Mouse (Mus musculus): ENCODE measurements around the gene 4930583I09Rik.

The 4930583I09Rik gene

DNA sequence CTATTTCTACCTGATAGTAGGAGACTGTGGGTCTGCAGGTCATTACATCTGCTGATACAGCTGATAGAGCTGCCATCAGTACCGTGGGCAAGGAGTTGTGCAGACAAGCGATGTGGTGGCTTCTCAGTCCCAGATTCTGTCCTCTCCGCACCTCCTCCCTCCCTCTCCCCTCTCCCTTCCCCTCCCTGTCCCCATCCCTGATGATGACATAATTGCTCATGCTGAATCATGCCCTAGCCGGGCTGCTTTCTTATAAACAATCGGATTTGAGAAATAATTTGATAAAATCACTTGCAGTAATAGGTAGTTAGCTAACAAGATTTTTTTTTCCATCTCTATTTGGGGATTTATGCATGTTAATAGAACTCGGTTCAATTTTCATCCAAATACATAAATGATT is at the start of gene 4930583I09Rik:
Gene 4930583I09Rik, minus strand, starts transcription at position 144 of the 400 bp plus-strand sequence.
- no peak for DNase-seq (ENCODE audit: low spot score in 2 of 2)

DNA sequence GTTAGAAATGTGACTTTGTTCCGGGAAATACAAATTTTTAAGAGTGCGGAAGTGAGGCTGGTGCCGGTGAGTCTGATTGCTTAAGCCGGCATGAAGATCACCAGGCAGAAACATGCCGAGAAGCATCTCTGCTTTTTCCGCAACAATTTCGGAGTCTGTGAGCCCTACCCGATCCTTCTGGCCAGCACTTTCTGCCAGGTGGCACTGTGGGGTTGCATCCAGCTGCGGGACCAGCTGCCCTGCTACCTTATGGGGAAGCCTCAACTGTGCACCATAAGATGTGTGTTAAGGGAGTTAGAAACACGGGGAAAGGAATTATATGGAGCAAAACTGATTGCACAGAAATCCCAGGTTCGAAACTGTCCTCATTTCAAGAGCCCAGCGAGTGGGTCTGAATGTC is 40.2 kb upstream of the 4930583I09Rik start:
- no peak for DNase-seq (ENCODE audit: low spot score in 2 of 2)

DNA sequence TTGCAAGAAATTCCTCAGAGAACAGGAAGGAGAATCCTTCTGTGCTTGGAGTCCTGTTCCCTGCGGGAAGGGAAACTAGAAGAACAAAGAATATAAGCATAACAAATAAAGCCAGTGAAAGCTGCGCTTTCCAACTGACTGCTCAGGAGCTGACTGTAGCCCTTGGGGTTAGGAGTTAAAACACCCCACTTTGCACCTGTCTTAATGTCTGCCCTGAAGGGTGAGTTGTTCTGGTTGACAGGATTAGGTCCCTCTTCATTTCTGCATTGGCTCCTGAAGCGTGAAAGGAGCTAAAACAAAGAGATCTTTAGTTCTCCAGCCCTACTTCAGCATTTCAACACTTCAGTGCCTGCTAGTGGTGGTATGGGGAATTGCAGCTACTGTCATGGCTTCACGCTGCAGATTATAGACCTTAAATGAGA is 37.8 kb upstream of the 4930583I09Rik start:
- DNase-seq (ENCODE audit: low spot score in 2 of 2): peak; percentile 54 to 63

DNA sequence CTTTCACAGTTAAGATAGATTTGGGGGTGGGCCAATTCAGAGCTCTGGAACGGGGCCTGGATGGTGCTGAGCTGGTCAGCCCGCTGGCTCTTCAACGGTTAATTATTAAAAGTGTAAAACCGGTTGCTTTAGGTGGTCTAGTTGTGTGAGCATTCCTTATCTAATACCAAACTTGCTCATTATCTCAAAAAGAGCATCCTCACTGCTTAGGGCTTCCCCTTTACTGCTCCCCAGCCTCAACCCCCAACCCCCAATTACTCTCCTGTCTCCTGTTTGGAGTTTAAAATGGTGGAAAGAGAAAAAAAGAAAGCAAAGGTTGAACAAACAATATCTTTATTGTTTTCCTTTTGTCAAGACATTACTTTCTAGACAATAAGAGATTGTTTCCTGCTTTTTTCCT is 27.9 kb upstream of the 4930583I09Rik start:
- no peak for DNase-seq (ENCODE audit: low spot score in 2 of 2)

DNA sequence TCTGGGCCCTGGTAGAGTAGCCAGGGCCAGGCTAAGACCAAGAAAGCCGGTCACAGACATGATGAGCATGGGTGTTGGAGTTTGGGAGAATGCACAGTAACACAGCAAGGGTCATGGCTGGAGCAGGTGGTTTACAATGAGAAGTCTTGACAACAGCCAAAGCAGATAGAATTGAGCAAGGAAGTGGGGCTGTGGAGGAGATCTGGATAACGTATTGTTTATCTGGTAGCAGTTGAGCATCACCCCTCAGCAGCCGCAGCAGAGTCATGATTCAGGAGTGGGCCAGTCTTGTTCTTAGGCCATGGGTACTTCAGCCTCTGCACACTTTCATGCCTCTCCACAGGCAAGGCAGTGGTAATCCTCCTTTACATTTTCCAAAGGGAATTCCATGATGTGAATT is 25.1 kb upstream of the 4930583I09Rik start:
- no peak for DNase-seq (ENCODE audit: low spot score in 2 of 2)

DNA sequence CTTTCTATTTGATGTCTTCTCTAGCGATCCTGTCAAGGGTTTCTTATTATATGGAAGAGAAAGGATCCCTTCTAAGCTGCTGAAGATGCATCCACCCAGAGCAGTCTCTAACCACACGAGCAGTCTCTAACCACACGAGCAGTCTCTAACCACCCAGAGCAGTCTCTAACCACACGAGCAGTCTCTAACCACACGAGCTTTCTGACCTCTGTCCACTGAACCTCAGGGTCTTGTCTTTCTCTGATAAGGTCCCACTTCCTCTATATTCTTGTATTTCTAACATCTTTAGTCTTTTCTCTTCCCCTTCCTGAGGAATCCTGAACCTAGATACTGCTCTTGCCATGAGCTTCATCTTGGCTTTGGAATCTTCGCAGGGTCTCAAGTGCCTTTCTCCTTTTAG is 23.0 kb upstream of the 4930583I09Rik start:
- no peak for DNase-seq (ENCODE audit: low spot score in 2 of 2)

DNA sequence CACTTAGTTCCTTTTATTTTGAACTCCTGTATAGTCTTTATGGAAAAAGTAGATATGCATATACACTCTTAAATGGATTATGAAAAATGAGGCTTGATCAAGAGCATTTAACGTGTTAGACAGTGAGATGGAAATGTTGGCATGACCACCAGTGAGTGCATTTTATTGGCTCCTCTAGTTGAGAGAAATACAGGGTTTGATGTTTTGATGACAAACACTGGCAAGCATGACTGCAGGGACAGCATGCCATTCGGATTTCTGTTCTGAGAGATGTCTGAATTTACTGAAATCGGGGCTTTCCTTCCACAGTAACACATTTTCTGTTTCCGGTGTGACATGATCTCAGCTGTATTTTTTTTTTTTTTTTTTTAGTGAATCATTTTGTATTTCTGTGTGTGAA is 12.2 kb upstream of the 4930583I09Rik start:
- no peak for DNase-seq (ENCODE audit: low spot score in 2 of 2)

DNA sequence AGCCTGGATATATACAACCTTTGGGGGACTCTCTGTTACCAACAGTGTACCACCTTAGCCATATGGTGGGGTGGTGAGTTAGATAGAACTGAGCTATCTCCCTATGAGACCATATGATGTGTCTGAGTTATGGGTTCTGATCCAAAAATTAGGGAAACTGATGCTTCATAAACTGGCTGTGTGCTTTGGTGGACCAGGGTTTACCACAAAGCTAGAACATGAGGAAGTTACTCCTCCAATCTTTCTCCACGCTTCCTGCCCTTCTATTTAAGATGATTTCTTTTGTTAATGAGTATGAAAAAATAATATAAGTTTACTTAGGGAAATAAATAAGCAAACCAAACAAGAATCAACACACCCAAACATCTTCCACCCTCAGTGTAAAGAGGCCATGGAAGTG is 10.8 kb upstream of the 4930583I09Rik start:
- no peak for DNase-seq (ENCODE audit: low spot score in 2 of 2)

DNA sequence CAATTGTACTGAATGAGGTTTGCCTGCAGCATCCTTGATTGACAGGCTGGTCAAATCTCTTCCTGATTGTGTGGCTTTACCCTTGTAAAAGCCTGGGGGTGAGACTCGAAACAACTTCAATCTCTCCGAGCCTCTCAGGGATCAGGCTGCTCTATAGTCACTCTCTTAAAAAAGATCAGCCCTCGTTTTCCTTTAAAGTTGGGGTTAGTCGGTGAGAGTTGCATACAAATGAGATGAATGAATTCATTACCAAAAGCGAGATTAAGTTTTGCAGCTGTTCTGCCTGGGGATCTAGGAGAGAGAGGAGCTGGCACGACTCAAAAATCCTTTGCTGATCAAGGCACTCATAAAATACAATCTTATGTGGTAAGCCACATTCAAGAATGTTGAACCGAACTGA is 1.0 kb upstream of the 4930583I09Rik start:
- DNase-seq (ENCODE audit: low spot score in 2 of 2): no peak

DNA sequence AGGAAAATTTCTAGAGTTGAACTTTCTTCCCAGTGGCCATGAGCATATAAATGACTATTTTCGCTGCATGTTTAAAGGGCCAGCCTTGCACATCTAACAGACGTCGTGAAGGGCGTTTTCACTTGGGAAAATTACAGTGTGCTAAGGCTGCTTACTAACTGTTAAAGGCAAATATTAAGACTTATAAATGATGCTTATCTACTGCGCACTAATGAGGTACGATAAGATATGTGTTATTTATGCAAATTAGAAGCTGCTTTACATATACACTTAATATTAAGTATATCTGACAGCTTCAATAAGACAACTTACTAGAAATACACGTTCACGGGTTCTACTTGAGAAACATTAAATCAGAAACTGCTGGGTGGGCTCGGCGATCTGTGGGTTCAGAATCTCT is 481 bp upstream of the 4930583I09Rik start:
- no peak for DNase-seq (ENCODE audit: low spot score in 2 of 2)

DNA sequence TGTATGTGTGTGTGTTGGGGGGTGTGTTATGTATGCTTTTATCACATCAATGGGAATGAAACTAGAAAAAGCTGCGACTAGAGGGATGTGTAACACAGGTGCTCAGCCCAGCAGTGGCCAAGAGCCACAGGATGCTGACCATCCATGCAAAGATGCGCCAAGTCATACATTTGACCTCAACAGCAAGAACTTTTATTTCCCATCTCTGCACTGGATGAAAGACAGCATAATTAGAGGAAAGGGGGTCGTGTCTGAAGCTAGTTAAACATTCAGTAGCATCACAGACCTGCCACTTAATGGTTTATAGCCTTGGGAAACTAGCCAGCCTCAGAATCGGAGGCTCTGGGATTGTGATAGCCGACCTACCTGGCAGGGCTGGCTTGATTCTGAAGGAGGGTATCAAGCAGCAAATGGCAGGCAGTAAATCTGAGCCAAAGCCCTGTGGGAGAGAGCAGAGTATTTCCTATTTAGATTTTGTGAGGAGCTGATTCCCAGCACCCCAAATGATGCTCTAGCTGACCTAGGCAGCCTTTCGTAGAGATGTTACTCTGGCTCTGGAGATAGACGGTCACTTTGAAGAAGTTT is 1.9 kb downstream of the 4930583I09Rik start:
- no peak for DNase-seq (ENCODE audit: low spot score in 2 of 2)

DNA sequence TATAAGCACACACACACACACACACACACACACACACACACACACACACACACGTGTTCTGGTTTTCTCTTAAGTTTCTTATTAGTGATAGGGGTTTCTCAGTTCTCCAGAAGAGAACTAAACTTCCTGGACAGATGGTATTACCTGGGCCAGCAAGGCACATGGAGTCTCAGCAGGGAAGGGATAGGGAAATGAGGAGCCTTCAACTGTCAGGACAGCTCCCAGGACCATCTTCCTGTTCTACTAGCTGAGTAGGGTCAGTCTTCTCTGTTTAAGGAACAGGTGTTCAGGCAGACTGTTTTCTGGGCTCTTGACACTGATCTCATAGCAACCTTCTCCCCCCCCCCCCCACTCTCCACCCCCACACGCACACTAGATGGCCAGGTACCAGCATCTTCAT is 2.8 kb downstream of the 4930583I09Rik start:
- DNase-seq (ENCODE audit: low spot score in 2 of 2): no peak

DNA sequence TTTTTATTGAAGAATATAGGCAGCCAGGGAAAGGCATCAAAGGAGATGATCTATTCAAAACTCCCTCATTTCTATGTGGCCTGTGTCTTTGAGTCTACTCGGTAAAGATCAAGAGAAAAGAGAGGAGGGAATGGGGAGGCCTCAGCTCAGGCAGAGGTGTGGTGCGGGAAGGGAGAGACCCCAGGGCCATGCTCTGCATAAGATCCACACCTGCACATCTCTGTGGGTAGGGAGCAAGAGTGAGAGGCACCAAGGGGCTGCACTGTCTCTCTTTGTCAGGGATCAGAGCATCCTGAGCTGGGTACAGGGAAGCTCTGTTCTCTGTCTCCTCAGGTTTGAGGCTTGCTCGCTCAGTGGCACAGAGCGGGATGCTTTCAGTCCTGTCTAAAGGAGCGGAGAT is 8.4 kb downstream of the 4930583I09Rik start:
- DNase-seq (ENCODE audit: low spot score in 2 of 2): no peak

DNA sequence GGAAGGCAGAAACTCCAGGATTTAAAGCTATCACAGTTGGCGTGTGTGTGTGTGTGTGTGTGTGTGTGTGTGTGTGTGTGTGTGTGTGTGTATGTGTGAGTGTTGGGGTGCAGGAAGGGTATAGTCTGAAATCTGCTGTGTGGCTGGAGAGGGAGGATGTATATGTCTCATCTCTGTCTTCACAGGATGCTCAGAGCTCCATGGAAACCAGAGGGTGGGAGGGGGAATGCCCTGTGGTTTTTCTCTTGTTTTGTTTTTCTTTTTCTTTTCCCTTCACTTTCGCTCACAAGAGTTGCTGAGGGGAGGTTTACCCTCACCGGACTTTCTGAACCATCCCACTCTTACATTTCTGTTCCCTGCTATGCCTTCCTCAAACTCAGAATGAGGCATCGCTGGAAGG is 9.0 kb downstream of the 4930583I09Rik start:
- DNase-seq (ENCODE audit: low spot score in 2 of 2): no peak

DNA sequence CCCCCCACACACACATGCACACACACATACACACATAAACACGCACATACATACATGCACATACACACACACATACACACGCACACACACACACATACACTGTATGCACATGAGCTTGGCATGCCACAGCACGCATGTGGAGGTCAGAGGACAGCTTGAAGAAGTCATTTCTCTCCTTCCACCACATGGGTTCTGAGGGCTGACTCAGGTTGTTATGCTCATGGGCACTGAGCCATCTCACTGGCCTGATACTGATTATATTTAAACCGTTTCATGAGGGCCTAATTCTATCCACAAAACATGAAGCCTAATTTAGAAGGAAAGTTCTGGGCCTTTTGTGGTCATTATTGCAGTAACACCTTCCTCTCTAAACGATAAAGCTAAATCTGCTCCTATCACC is 13.3 kb downstream of the 4930583I09Rik start:
- DNase-seq (ENCODE audit: low spot score in 2 of 2): no peak

DNA sequence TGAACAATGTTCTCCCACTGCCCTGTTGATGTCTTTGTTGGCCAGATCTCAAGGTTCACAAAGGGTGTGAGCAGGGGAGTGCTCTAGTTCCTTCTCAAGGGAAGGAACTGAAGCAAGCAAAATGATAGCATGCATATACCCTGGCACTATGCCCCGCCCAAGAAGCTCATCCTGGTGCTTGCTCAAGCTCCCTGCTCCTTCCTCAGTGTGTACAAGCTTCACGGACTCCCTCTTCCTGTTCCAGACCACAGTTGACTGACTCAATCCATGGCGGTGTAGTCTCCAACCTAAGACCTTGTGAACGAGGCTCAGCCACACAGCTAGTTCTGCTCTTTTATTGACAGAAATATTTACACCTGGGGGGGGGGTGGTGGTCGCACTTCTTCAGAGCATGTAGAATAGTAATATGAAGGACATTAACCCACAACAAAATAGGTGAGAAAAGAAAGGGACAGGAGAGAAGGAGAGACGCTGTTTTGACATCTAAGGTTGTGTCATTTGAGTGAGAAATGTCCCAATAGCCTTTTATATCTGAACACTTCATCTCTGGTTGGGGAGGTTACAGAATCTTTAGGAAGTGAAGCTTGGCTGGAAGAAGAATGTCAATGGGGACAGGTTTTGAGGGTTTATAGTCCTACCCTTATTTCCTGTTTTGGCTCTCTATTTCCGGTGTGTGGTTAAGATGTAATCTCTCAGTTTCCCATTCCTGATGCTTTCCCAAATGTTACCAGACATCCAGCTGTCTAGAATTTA is 14.9 kb downstream of the 4930583I09Rik start:
- no peak for DNase-seq (ENCODE audit: low spot score in 2 of 2)

DNA sequence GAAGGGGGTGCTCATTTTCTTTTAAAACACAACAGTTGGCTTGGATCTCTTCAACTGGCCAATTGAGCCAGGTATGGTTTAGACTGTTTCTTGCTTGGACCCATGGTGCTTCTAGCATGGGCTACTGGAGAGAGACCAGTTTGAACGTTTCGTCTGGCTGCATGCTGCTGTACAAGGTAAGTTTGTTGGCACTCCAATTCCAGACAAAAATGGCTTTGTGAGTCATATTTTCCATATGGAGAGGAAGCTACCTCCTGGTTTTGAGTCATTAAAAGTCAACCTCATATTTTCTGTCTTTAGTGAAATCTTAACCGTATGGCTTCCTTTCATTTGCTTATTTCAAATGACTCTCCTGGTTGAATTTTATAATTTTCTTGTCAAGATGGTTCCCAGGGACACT is 19.6 kb downstream of the 4930583I09Rik start:
- DNase-seq (ENCODE audit: low spot score in 2 of 2): no peak

DNA sequence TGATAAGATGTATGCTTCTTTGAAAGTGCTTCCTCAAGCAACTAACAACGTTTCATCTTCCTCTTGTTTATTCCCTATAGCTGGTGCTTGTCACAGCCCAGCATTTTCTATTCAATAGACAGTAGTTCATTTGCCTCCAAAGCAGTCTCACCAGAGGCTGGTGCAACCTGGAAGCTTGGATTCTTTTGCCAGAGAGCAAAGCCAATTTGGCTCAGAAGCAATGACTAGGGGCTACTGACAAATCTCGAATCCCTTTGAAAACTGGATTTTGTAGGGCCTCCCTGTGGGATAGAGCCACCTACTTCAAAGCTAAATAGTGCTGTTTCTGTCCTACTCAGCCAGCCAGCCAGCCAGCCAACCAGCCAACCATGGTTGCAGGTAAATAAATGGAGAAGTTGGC is 20.1 kb downstream of the 4930583I09Rik start:
- no peak for DNase-seq (ENCODE audit: low spot score in 2 of 2)

DNA sequence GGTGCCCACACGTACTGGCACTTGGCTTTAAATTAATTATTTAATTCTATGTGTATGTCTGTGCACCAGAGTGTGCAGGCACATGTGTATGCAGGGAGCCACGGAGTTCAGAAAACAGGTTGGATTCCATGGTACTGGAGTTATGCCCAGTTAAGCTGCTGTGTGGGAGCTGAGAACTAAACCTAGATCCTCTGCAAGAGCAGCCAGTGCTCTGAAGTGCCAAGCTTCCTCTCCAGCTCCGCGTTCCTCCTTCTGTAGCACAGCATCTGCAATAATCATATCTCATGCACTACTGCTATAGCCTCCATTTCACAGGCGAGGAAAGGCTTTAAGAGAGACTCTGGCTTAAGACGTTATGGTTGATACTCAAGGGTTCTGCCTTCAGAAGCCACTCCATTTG is 22.3 kb downstream of the 4930583I09Rik start:
- no peak for DNase-seq (ENCODE audit: low spot score in 2 of 2)

DNA sequence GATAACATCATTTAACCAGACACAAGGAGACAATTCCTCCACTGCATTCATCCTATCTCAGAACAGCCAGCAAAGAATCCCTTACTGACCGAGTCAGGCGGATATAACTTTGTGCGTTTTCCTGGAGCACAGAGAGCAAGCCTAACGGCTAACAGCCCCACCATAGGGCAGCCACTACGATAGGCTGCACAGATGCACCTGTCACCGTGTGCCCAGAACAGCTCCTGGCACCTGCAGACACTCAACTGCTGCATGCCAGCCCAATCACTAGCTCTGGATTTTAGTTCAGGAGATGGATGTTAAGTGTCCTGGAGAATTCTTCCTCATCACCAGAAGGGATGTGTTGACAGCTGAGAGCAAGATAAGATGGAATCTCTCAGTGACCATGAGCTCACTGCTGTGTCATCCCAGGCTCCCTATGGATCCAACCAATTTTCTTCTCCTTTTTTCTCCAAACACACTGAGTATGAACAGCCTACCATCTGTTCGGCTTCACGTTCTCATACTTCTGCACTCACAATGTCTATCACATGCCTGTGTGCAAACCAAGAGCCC is 29.8 kb downstream of the 4930583I09Rik start:
- DNase-seq (ENCODE audit: low spot score in 2 of 2): no peak

DNA sequence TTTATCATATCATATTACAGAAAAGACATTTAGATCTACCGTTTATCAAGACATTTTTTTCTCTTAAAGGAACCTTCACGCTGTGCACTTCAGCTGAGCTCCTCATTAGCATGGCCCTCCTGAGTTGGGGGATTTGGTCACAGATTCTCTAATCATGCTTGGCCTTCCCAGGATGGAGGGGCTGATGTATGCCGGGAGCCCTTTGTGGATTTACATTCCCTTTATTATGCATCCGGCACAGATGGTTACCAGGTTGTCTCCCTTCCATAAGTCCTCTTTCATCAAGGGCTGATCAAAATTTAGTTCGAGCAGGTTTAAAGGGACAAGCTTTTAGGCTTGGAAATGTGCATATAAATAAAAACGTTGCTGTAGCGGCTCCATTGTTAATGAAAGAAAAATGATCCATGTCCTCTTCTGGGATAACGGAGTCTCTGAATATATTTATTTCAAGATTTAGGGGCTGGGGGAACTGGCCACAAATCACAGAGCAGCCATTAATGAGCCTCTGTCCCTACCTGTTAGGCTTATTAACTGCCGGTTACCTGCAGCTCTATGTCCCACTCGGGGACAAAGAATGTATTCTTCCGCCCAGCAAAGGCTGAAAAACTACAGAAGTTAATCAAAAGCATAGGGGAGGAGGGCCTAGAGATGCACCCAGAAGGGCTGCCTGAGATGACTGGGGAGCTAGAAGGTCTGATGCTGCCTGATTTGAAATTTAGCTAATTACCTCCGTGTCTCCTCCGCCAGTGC is 31.3 kb downstream of the 4930583I09Rik start:
- no peak for DNase-seq (ENCODE audit: low spot score in 2 of 2)

DNA sequence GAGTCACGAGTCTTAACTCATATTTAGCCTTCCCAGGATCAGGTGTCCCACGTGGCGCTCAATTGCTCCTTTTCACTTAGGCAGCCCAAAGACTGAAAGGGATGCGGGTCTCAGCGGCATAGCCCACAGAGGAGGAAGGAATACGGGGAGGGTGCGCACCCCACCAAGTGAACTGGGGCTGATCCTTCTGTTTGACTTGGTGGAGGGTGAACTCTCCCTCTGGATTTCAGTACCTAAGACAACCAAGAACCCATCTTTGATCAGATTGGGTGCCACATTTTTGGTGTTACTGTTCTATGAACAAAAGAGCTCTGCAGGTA is 33.0 kb downstream of the 4930583I09Rik start:
- DNase-seq (ENCODE audit: low spot score in 2 of 2): no peak

Measured in spleen, postnatal 36 days (tissue).